Mouse (Mus musculus) hindbrain, embryonic 16.5 days (tissue): ENCODE measurements at regions not wholly inside any gene's neighbourhood (a gene's known extent, or its start where the extent isn't known, plus 50 kb on each side); places are given as distances from the start of the nearest gene placed in this dataset.
A peak's percentile ranks its signal among the peaks of the same experiment; 100 is the strongest.

Source experiments
- ATAC-seq: fragments of 200-750 bp; cut with Nextera tagmentation; 2 replicates; pipeline ENCODE4 v1.8.0; 2017; ENCODE audit warnings: moderate TSS enrichment, moderate library complexity
- H3K27ac ChIP-seq: fragments of 300-500 bp; sonication (generic); 2 replicates; pipeline ENCODE4 v1.5.1; 2014; ENCODE audit warnings: low read depth, mild to moderate bottlenecking, control low read depth, low read length, moderate library complexity
- H3K27me3 ChIP-seq: fragments of 300-500 bp; sonication (generic); replicated peaks from 2 replicates; pipeline ENCODE4 v1.6.1; 2014; ENCODE audit warnings: low read length; ENCODE audit not compliant: control insufficient read depth, insufficient read depth
- H3K36me3 ChIP-seq: fragments of 300-500 bp; sonication (generic); 2 replicates; pipeline ENCODE4 v1.6.1; 2014; ENCODE audit warnings: mild to moderate bottlenecking, low read length, moderate library complexity, mixed read lengths; ENCODE audit not compliant: control insufficient read depth, insufficient read depth
- H3K4me1 ChIP-seq: fragments of 300-500 bp; sonication (generic); 2 replicates; pipeline ENCODE4 v1.6.1; 2014; ENCODE audit warnings: low read depth, low read length; ENCODE audit not compliant: control insufficient read depth, insufficient read depth
- H3K4me2 ChIP-seq: fragments of 300-500 bp; sonication (generic); 2 replicates; pipeline ENCODE4 v1.6.1; 2014; ENCODE audit warnings: mild to moderate bottlenecking, low read length, control low read depth, moderate library complexity
- H3K4me3 ChIP-seq: fragments of 300-500 bp; sonication (generic); 2 replicates; pipeline ENCODE4 v1.5.1; 2014; ENCODE audit warnings: mild to moderate bottlenecking, low read length, control low read depth, moderate library complexity
- H3K9ac ChIP-seq: fragments of 300-500 bp; sonication (generic); 2 replicates; pipeline ENCODE4 v1.6.1; 2014; ENCODE audit warnings: low read depth, mild to moderate bottlenecking, control low read depth, low read length, moderate library complexity
- H3K9me3 ChIP-seq: fragments of 300-500 bp; sonication (generic); 2 replicates; pipeline ENCODE4 v1.6.1; 2014; ENCODE audit warnings: mild to moderate bottlenecking, low read length, moderate library complexity; ENCODE audit not compliant: control insufficient read depth
- WGBS: fragments of 180-500 bp; shearing (Covaris S2); extraction: QIAGEN DNeasy Blood & Tissue Kit; methylation state at CpG from one replicate; pipeline ENCODE4 v1.1.7; 2014; 5-methylcytosine and 5-hydroxymethylcytosine counted together

GRCm38 (mm10) chr12:17601245-17602023 is 56.8 kb downstream of the Odc1 start:
- 81% methylated on average over 1 of the region's 1 CpGs for WGBS

DNA sequence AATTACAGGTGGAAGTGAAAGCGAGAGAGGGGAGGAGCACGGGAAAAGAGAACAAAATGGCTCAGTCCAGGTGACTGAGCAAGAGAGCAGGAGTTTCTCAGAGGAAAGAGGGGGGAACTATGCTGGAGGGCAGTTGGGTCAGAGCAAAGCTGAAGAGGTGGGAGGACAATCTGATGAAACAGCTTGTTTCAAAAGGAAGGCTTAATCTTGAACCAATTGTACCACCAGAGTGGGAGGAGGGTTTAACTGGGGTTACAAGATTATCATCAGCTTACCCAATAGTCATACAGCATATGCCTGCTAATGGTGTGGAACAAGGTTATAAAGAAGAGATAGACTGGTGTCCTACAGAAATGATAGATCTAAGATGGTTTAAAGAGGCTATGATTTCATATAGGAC is 59.0 kb downstream of the Odc1 start:
- no peak overlapping the region for H3K4me2 ChIP-seq
- 89% methylated on average over 2 of the region's 2 CpGs for WGBS
- H3K4me1 ChIP-seq, result no peaks in the 10 kb centered on the region
- no peak overlapping the region for H3K4me3 ChIP-seq
- H3K27ac ChIP-seq, result no peak overlapping the region
- no peak for ATAC-seq
- H3K9ac ChIP-seq, result no peak overlapping the region
- H3K9me3 ChIP-seq, result peaks cover 4% of the 10 kb centered on the region
- H3K36me3 ChIP-seq, result no peaks in the 10 kb centered on the region
- no peaks in the 10 kb centered on the region for H3K27me3 ChIP-seq

More at GRCm38 (mm10) chr12:17601245-17602023, 56.8 kb downstream of the Odc1 start:
- Histone ChIP-seq H3K4me1 (no peaks in the 10 kb centered on the region), H3K4me2 (no peak overlapping the region), H3K36me3 (no peaks in the 10 kb centered on the region), H3K9me3 (peaks cover 4% of the 10 kb centered on the region), H3K9ac (no peak overlapping the region), H3K27ac (no peak overlapping the region), H3K27me3 (no peaks in the 10 kb centered on the region), H3K4me3 (no peak overlapping the region)
- ATAC-seq, result no peak

GRCm38 (mm10) chr12:17610384-17610783 is 65.8 kb downstream of the Odc1 start:
- Histone ChIP-seq H3K27ac (no peak overlapping the region), H3K4me1 (no peaks in the 10 kb centered on the region), H3K36me3 (no peaks in the 10 kb centered on the region), H3K9me3 (peaks cover 4% of the 10 kb centered on the region), H3K9ac (no peak overlapping the region), H3K4me2 (no peak overlapping the region), H3K4me3 (no peak overlapping the region), H3K27me3 (no peaks in the 10 kb centered on the region)
- no peak for ATAC-seq
- 88% methylated on average over 1 of the region's 1 CpGs for WGBS

DNA sequence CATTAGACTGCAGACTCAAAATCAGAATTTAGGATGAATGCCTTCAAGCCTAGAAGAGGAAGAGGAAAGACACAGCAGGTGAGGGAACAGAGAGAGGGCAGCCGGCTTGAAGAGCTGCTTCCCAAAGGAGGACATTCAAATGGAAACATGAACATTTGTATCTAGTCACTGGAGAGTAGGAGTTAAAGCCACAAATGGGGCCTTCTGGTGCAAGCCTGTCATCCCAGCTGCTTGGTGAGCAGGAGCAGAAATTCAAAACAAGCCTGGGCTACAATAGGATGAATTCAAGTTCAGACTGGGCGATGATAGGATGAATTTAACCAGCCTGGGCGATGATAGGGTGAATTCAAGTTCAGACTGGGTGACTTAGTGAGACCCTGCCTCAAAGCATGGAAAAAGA is 67.4 kb downstream of the Odc1 start:
- Histone ChIP-seq H3K36me3 (no peaks in the 10 kb centered on the region), H3K9ac (no peak overlapping the region), H3K4me3 (no peak overlapping the region), H3K9me3 (no peaks in the 10 kb centered on the region), H3K27ac (no peak overlapping the region), H3K27me3 (no peaks in the 10 kb centered on the region), H3K4me2 (no peak overlapping the region), H3K4me1 (no peaks in the 10 kb centered on the region)
- WGBS, result 84% methylated on average over 3 of the region's 3 CpGs
- no peak for ATAC-seq

GRCm38 (mm10) chr12:17618300-17618699 is 72.4 kb upstream of the Hpcal1 start:
- no peaks in the 10 kb centered on the region for H3K9me3 ChIP-seq
- H3K4me3 ChIP-seq, result no peak overlapping the region
- H3K4me2 ChIP-seq, result no peak overlapping the region
- no peak for ATAC-seq
- no peaks in the 10 kb centered on the region for H3K4me1 ChIP-seq
- H3K9ac ChIP-seq, result no peak overlapping the region
- WGBS, result 35% methylated on average over 2 of the region's 2 CpGs
- no peaks in the 10 kb centered on the region for H3K36me3 ChIP-seq
- no peaks in the 10 kb centered on the region for H3K27me3 ChIP-seq
- no peak overlapping the region for H3K27ac ChIP-seq

GRCm38 (mm10) chr12:17620226-17620625 is 70.4 kb upstream of the Hpcal1 start:
- Histone ChIP-seq H3K27ac (no peak overlapping the region), H3K36me3 (no peaks in the 10 kb centered on the region), H3K4me2 (no peak overlapping the region), H3K4me1 (no peaks in the 10 kb centered on the region), H3K27me3 (no peaks in the 10 kb centered on the region), H3K4me3 (no peak overlapping the region), H3K9me3 (no peaks in the 10 kb centered on the region), H3K9ac (no peak overlapping the region)
- WGBS, result 61% methylated on average over 6 of the region's 6 CpGs
- ATAC-seq, result no peak

DNA sequence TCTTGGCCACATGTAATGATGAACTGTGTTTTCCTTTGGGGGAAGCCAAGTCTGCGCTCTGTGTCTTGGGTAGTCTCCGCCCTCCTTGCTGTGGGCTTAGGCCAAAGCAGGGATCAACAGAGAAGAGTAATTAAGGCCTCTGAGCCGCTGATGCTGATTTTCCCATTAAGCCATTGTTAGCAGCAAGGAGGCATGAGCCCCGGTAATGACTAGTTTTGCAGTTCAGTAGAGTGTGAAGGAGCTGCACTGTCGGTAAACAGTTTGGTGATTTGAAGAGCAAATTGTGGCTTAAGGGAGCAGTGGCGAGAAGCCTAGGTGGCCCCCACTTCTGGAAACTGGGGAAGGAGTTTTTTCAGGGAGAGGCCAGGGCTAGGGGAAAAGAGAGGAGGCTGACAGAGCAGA is 69.2 kb upstream of the Hpcal1 start:
- H3K4me1 ChIP-seq, result no peaks in the 10 kb centered on the region
- H3K9ac ChIP-seq, result no peak overlapping the region
- no peaks in the 10 kb centered on the region for H3K27me3 ChIP-seq
- 25% methylated on average over 6 of the region's 6 CpGs for WGBS
- no peak overlapping the region for H3K27ac ChIP-seq
- H3K9me3 ChIP-seq, result no peaks in the 10 kb centered on the region
- ATAC-seq, result peak; percentile 48
- no peak overlapping the region for H3K4me2 ChIP-seq
- no peak overlapping the region for H3K4me3 ChIP-seq
- H3K36me3 ChIP-seq, result no peaks in the 10 kb centered on the region

- no peak overlapping the region for H3K4me3 ChIP-seq
- no peaks in the 10 kb centered on the region for H3K27me3 ChIP-seq
- no peak for ATAC-seq
- no peak overlapping the region for H3K27ac ChIP-seq
- H3K4me2 ChIP-seq, result no peak overlapping the region
- H3K9ac ChIP-seq, result no peak overlapping the region
- WGBS, result 32% methylated on average over 8 of the region's 8 CpGs
- no peaks in the 10 kb centered on the region for H3K9me3 ChIP-seq
- no peaks in the 10 kb centered on the region for H3K36me3 ChIP-seq
- H3K4me1 ChIP-seq, result no peaks in the 10 kb centered on the region
Measured at GRCm38 (mm10) chr12:17622509-17623005, 68.1 kb upstream of the Hpcal1 start.

DNA sequence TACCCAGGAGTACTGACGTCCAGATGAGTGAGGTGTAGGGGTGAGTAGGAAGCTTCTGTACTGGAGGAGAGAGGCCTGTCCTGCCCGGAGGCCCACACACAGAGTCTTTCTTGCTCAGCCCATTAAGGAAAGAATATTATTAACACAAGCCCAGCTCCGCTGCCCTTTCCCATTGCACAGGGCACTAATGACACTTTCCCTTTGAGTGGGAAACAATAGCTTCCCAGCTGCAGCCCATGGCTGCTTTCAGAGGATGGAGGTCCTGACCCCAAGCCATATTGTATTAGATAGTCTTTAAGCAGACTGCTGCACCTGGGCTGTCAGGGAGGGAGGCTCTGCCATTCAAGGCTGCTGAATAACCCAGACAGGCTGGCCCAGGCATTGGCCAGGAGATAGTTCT is 64.6 kb upstream of the Hpcal1 start:
- H3K4me1 ChIP-seq, result no peaks in the 10 kb centered on the region
- peak; percentile 38 for ATAC-seq
- no peaks in the 10 kb centered on the region for H3K27me3 ChIP-seq
- no peak overlapping the region for H3K4me2 ChIP-seq
- H3K9ac ChIP-seq, result no peak overlapping the region
- no peaks in the 10 kb centered on the region for H3K36me3 ChIP-seq
- 30% methylated on average over 3 of the region's 3 CpGs for WGBS
- no peak overlapping the region for H3K27ac ChIP-seq
- no peaks in the 10 kb centered on the region for H3K9me3 ChIP-seq
- no peak overlapping the region for H3K4me3 ChIP-seq
